Mouse (Mus musculus): ENCODE measurements around the gene Nr6a1.

The Nr6a1 gene

DNA sequence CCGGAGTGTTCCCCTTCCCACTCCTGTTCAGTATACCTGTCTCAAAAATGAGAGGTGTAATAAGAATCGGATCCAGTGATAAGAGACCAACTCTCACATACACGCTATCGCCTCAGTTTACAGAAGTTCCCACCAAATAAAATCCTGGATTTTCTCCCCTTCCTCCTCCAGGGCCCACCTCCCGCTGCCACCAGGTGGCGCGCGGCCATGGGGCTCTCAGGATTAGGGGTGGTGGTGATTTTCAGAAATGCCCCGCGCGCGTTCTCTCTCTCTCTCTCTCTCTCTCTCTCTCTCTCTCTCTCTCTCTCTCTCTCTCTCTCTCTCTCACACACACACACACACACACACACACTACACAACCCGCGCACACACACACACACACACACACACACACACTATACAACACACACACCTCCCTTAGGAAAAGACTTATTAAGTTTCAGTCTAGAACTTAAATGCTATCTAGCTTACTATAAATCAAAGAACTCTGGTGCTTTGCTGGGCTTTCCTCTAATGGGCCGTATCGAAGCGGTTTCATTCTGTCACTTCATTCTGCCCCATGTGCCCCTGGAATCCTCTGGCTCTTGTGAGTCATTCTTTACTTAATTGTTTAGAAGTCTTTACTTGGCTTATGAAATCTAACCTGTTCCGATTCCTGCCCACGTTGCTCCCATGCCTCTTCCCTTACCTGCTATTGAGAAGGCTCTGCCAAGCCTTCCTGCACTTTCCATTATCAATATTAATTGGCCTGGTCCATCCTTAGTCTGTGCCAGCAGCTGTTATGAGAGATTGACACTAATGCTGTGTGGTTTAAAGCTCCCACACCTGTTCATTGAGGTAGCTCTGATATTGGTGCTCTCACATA is at the start of gene Nr6a1:
Nr6a1 (minus strand) TSS at position 574 of the 865 bp plus-strand sequence.
- no peaks in the 10 kb centered on the region for H3K36me3 ChIP-seq (ENCODE audit: control insufficient read depth, insufficient read depth, low read length, poor library complexity, severe bottlenecking)
- DNase-seq (ENCODE audit: low read depth, low spot score), result peak; percentile 76
- peaks cover 5% of the 10 kb centered on the region; the same call in 1 of the 2 replicates for H3K27me3 ChIP-seq (ENCODE audit: control insufficient read depth, insufficient read depth, low read length, poor library complexity, severe bottlenecking)

DNA sequence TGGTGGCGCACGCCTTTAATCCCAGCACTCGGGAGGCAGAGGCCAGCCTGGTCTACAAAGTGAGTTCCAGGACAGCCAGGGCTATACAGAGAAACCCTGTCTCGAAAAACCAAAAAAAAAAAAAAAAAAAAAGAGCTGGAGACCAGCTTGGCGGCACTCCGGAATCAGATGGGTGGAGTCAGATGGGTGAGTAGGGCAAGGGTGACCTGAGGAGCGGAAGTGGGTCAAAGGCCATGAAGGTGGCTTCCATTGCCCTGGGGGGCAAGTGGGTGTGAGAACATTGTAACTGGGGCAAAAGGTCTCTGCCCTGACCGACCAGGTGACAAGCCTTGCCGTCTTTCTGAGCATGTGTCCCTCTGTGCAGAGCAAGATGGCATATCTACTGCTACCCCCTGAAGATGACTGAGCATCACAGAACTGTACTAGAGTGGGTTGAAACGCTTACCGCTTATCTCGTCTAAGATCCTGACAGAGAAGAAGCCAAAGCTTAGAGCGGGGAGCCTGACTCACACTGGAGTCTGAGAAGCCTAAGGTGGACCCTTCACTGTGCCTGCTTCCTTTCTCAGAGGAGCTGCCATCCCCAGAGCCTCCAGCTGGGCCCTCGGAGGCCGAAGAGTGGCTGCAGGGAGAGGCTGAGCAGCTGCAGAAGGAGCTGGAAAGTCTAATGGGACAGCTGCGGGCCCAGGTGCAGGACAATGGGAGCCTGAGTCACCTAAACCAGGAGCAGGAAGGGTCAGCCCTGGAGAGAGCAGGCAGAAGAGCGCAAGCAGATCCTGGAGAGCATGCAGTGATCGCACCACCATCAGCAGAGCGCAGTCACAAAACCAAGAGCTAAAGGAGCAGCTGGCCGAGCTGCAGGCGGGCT is 48.7 kb upstream of the Nr6a1 start:
- Histone ChIP-seq H3K36me3 (ENCODE audit: control insufficient read depth, insufficient read depth, low read length, poor library complexity, severe bottlenecking) (no peaks in the 10 kb centered on the region), H3K27me3 (ENCODE audit: control insufficient read depth, insufficient read depth, low read length, poor library complexity, severe bottlenecking) (no peaks in the 10 kb centered on the region)
- no peak for DNase-seq (ENCODE audit: low read depth, low spot score)

DNA sequence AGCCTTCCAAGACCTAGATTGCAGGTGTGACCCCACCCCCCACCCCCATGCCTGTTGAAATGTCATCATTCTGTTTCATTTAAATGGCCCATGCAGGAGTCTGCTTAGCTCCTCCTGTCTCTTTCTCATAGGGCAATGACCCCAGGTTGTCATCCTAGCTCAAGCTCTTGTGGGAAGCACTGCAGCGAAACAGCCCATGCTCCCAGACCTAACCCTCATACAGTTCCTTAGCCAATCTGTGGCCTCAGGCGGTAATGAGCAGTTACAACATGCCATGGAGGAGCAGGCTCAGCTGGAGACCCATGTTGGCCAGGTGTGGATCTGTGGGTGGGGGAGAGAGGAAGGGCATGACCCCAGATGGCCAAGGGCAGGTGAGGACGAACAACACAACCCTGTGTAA is 47.7 kb upstream of the Nr6a1 start:
- no peak for DNase-seq (ENCODE audit: low read depth, low spot score)
- no peaks in the 10 kb centered on the region for H3K27me3 ChIP-seq (ENCODE audit: control insufficient read depth, insufficient read depth, low read length, poor library complexity, severe bottlenecking)
- no peaks in the 10 kb centered on the region for H3K36me3 ChIP-seq (ENCODE audit: control insufficient read depth, insufficient read depth, low read length, poor library complexity, severe bottlenecking)

DNA sequence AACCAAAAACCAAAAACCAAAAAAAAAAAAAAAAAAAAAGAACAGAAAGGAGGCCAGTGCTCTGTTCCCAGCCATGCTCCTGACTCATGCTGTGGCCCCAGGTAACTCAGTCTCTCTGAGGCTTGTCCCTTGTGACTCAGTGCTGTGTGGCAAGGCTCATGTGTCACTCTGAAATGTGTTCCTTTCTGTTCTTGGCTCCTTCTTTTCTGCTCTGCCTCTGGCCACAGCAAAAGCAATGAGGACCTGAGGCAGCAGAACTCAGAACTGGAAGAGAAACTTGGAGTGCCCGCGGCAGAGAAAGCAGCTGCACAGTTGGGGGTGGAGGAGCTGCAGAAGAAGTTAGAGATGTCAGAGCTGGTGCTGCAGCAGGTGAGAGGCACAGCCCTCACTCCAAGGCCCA is 46.7 kb upstream of the Nr6a1 start:
- H3K27me3 ChIP-seq (ENCODE audit: control insufficient read depth, insufficient read depth, low read length, poor library complexity, severe bottlenecking), result no peaks in the 10 kb centered on the region
- DNase-seq (ENCODE audit: low read depth, low spot score), result no peak
- H3K36me3 ChIP-seq (ENCODE audit: control insufficient read depth, insufficient read depth, low read length, poor library complexity, severe bottlenecking), result no peaks in the 10 kb centered on the region

DNA sequence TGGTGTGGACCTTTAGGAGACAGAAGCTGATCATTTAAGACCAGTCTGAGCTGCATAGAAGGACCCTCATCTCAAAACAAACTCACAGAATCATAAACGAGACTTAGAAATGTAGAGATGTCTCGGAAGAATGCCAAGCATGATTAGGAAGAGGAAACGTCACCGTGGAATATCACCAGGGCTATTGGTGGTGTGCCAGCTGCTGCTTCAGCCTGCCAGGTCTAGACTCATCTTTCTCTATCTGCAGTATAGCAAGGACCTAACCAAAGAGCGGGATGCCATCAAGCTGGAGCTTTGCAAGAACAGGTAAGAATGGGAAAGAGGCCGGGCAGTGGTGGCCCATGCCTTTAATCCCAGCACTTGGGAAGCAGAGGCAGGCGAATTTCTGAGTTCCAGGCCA is 46.2 kb upstream of the Nr6a1 start:
- DNase-seq (ENCODE audit: low read depth, low spot score), result no peak
- H3K36me3 ChIP-seq (ENCODE audit: control insufficient read depth, insufficient read depth, low read length, poor library complexity, severe bottlenecking), result no peaks in the 10 kb centered on the region
- no peaks in the 10 kb centered on the region for H3K27me3 ChIP-seq (ENCODE audit: control insufficient read depth, insufficient read depth, low read length, poor library complexity, severe bottlenecking)

DNA sequence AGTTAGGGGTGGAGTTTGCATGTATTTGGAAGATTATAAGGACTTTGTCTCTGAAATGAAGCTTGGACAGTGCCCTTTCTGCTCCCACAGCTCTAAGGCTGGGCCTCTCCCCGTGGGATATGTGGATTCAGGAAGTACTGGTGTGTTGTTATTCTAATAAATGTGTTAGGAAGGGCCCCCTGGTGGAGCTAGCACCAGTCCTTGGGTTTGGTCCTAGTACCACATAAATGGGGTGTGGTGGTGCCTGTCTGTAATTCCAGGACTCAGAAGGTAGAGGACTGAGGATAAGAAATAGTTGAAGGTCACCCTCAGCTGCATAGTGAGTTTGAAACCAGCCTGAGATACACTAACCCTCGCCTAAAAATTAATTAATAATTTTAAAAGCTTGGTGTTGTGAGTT is 45.7 kb upstream of the Nr6a1 start:
- Histone ChIP-seq H3K27me3 (ENCODE audit: control insufficient read depth, insufficient read depth, low read length, poor library complexity, severe bottlenecking) (no peaks in the 10 kb centered on the region), H3K36me3 (ENCODE audit: control insufficient read depth, insufficient read depth, low read length, poor library complexity, severe bottlenecking) (no peaks in the 10 kb centered on the region)
- DNase-seq (ENCODE audit: low read depth, low spot score), result no peak

DNA sequence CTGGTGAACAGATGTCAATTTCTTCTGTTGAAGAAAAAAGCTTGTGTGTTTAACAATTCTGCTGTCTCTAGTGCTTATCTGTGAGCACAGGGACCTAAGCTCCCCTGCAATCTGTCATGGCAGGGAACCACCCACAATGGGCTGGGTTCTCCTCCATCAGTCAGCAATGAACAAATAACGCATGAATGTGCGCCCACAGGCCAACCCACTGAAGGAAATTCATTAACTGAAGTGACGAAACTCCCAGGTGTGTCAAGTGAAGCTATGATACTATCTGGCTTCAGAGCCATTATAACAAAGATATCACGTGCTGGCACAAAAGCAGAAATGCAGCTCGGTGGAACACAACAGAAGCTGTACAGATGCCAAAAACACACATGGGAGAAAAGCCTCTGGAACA is 42.6 kb upstream of the Nr6a1 start:
- H3K36me3 ChIP-seq (ENCODE audit: control insufficient read depth, insufficient read depth, low read length, poor library complexity, severe bottlenecking), result no peaks in the 10 kb centered on the region
- no peak for DNase-seq (ENCODE audit: low read depth, low spot score)
- H3K27me3 ChIP-seq (ENCODE audit: control insufficient read depth, insufficient read depth, low read length, poor library complexity, severe bottlenecking), result no peaks in the 10 kb centered on the region; the same call in 1 of the 2 replicates

DNA sequence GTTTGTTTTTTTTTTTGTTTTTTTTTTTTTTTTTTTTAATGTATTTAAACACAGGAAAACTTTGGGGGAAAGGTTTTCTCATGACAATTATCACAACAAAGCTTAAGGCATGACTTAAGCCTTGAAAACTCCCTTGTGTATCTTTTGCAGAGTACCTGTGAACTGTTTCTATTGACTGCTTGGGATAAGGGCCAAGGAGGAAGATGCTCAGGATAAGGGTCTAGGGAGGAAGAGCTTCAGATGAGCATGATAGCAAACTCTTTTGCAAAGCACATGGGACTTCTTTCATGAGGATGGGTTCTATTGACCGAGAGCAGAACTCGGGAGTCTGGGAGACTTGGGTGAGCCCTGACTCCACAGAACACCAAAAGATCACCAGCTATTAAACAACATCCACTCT is 42.2 kb upstream of the Nr6a1 start:
- no peaks in the 10 kb centered on the region; the same call in 1 of the 2 replicates for H3K27me3 ChIP-seq (ENCODE audit: control insufficient read depth, insufficient read depth, low read length, poor library complexity, severe bottlenecking)
- DNase-seq (ENCODE audit: low read depth, low spot score), result no peak
- H3K36me3 ChIP-seq (ENCODE audit: control insufficient read depth, insufficient read depth, low read length, poor library complexity, severe bottlenecking), result no peaks in the 10 kb centered on the region

DNA sequence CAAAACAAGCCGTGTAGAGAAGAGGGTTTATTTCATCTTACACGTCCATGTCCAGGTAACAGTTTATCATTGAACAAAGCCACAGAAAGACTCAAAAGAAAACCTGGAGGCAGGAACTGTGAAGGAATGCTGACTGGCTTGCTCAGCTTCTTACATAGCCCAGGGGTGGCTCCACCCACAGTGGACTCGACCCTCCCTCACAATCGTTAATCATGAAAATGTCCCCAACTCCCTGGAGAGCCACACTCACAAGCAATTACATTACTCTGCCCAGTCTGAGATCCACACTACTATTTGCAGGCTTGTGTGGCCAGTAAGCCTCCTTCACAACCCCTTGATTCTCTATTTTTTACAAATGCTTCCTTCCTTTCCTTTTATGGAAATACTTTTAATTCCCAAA is 36.7 kb upstream of the Nr6a1 start:
- Histone ChIP-seq H3K27me3 (ENCODE audit: control insufficient read depth, insufficient read depth, low read length, poor library complexity, severe bottlenecking) (no peaks in the 10 kb centered on the region; the same call in 1 of the 2 replicates), H3K36me3 (ENCODE audit: control insufficient read depth, insufficient read depth, low read length, poor library complexity, severe bottlenecking) (no peaks in the 10 kb centered on the region)
- DNase-seq (ENCODE audit: low read depth, low spot score), result no peak

DNA sequence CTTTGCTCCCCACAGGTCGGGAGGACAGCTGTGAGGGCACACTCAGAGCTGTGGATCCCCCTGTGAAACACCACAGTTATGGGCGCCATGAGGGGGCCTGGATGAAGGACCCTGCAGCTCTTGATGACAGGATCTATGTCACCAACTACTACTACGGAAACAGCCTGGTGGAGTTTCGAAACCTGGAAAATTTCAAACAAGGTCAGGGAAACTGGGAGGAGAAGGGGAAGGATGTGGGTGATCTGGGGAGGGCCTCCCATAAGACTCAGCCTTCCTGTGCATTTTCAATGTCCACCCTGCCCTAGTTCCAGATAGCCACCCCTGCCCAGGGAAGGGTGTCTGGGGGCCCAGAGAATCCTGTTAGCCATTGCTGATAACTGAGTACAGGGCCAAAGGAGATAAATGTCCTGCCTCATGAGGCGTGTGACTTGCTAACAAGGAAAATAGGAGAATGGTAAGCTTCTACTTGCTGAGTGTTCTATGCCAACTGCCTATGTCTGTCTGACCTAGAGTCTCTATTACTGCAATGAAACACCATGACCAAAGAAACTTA is 30.3 kb upstream of the Nr6a1 start:
- Histone ChIP-seq H3K36me3 (ENCODE audit: control insufficient read depth, insufficient read depth, low read length, poor library complexity, severe bottlenecking) (no peaks in the 10 kb centered on the region), H3K27me3 (ENCODE audit: control insufficient read depth, insufficient read depth, low read length, poor library complexity, severe bottlenecking) (no peaks in the 10 kb centered on the region)
- no peak for DNase-seq (ENCODE audit: low read depth, low spot score)

DNA sequence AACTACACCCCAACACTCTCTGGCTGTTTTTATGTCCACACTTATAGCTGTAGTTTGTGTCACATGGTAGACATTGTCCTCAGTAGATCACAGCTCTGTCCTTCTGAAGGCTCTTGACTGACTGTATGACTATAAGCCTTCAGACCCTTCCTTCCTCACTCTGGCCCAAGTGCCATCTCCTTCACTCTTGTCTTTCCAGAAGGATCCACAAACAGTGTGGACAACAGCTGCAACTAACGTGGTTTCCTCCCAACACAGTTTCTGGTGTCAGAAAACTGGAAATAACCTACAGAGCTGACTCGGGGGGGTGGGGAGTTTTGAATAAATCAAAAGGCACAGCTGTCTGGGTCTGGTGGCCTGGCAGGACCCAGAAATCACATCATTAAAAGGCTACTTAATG is 28.6 kb upstream of the Nr6a1 start:
- Histone ChIP-seq H3K27me3 (ENCODE audit: control insufficient read depth, insufficient read depth, low read length, poor library complexity, severe bottlenecking) (no peaks in the 10 kb centered on the region), H3K36me3 (ENCODE audit: control insufficient read depth, insufficient read depth, low read length, poor library complexity, severe bottlenecking) (no peaks in the 10 kb centered on the region)
- no peak for DNase-seq (ENCODE audit: low read depth, low spot score)

DNA sequence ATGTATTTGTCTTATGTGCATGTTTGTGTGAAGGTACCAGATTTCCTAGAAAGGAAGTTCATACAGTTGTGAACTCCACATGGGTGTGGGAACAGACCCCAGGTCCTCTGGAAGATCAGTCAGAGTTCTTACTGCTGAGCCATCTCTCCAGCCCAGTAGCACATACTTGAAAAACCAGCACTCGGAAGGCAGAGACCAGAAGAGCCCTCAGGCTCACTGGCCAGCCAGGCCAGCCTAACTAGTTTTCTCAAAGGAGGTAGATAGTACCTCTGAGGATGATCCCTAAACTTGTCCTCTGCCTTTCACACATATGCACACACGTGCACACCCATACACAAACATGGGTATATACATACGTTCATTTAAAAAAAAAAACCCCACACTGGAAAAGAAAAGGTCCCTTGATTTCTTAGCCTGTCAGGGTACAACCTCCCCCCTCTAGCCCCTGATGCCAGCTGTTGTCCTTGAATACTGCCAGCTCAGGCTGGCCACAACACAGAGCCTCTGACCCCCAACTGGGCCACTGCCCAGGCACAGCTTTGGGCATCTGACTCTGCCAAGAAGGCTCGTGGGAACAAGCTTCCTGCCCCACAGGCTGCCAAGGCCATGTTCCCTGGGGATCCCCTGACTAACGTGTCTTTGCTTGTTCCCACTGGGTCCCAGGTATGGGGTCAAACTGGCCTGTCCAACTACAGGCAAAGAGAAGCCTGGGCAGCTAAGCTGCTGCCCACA is 25.8 kb upstream of the Nr6a1 start:
- no peak for DNase-seq (ENCODE audit: low read depth, low spot score)
- Histone ChIP-seq H3K27me3 (ENCODE audit: control insufficient read depth, insufficient read depth, low read length, poor library complexity, severe bottlenecking) (no peaks in the 10 kb centered on the region), H3K36me3 (ENCODE audit: control insufficient read depth, insufficient read depth, low read length, poor library complexity, severe bottlenecking) (no peaks in the 10 kb centered on the region)

DNA sequence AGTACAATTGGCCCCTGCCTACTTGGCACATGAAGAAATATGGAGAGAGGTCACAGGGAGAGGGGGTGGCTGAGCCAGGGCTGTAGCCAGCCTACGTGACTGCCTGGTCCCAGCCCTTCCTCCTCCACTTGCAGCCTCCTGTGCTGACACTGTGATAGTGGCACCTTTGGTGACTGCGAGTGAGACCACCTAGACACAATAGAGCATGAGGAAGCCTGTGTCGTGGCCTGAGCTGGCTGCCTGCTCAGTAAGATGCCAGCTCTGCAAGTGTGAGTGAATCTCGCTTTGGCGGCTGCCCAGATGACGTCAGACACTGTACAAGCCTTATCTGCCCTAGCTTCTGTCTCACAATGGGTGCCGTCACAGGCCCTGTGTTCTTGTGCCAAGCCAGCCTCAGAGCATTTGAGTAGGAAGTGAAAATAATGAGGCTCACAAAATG is 22.8 kb upstream of the Nr6a1 start:
- Histone ChIP-seq H3K36me3 (ENCODE audit: control insufficient read depth, insufficient read depth, low read length, poor library complexity, severe bottlenecking) (no peaks in the 10 kb centered on the region), H3K27me3 (ENCODE audit: control insufficient read depth, insufficient read depth, low read length, poor library complexity, severe bottlenecking) (no peaks in the 10 kb centered on the region)
- DNase-seq (ENCODE audit: low read depth, low spot score), result no peak

DNA sequence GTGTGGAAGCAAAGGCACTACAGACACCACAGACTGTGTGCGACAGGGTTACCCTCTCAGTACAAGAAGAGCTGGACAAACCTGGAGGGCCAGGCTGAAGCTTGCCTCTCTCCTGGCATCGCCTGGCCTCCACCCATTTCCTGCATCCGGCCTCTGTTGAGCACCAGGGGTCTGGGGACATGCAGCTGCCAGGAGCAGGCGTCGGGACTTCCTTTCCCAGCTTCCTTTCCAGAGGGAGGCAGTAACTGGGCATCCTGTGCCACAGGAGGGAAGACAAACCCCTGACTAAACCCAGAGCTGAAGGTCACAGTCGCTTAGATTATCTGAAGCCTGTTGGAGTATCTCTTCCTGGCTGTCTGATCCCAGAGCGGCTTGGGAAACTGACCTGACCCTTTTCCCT is 20.1 kb upstream of the Nr6a1 start:
- H3K27me3 ChIP-seq (ENCODE audit: control insufficient read depth, insufficient read depth, low read length, poor library complexity, severe bottlenecking), result no peaks in the 10 kb centered on the region
- DNase-seq (ENCODE audit: low read depth, low spot score), result no peak
- no peaks in the 10 kb centered on the region for H3K36me3 ChIP-seq (ENCODE audit: control insufficient read depth, insufficient read depth, low read length, poor library complexity, severe bottlenecking)

Data from splenic B cell, adult 2 months (primary cell).